Mouse (Mus musculus): ENCODE measurements around the gene Son. TPM values are rescaled to one million over a fixed set of nuclear protein-coding genes. Genes with fewer than 3 reads are reported as not detected.

Gene Son
- total and polyA plus RNA-seq, 3 experiments = 93.6 to 182 (median 157) TPM

GRCm38 (mm10) chr16:91689791-91690190 lies 42.5 kb downstream of the Son start:
- H3K9me3 ChIP-seq (replicated peaks; ENCODE audit: insufficient read depth, low read length) = no peaks in the 10 kb centered on the region
- DNase-seq (ENCODE audit: low read depth, low spot score) = peak; percentile 67
- peak overlapping the region in 1 of 2 experiments; percentile 35; a peak in 3 of 4 replicates for H3K4me3 ChIP-seq (ENCODE audit: control insufficient read depth in 1 of 2, insufficient read depth in 1 of 2, low read depth in 2 of 2, low read length in 2 of 2)
- H3K36me3 ChIP-seq (ENCODE audit: control insufficient read depth in 1 of 2, insufficient read depth in 2 of 2, low read length in 2 of 2) = peaks cover 8 to 21% of the 10 kb centered on the region in 2 experiments
- peak overlapping the region; percentile 99 for H3K9ac ChIP-seq (ENCODE audit: control insufficient read depth, low read depth, low read length, poor library complexity, severe bottlenecking)
- H3K27ac ChIP-seq (ENCODE audit: control insufficient read depth, low read depth, low read length) = peak overlapping the region; percentile 43
- H3K27me3 ChIP-seq (ENCODE audit: control insufficient read depth in 1 of 2, insufficient read depth in 2 of 2, low read length in 2 of 2) = no peaks in the 10 kb centered on the region
- H3K79me2 ChIP-seq (ENCODE audit: control insufficient read depth, insufficient read depth, low read length, poor library complexity) = peaks cover 20% of the 10 kb centered on the region
- TF ChIP-seq SIN3A (IDR thresholded peaks at IDR 0.05; ENCODE audit: low read length) (no peak), TCF12 (IDR thresholded peaks at IDR 0.05; ENCODE audit: low read depth, low read length) (peak; percentile 41; the same call in 1 of the 2 replicates), TAL1 (IDR thresholded peaks at IDR 0.05; ENCODE audit: low read length) (peak; percentile 80), MAFK (IDR thresholded peaks at IDR 0.05; ENCODE audit: borderline replicate concordance, low read depth, low read length) (no peak), ETS1 (IDR thresholded peaks at IDR 0.05; ENCODE audit: low read depth, low read length) (0 out of 2 replicates have a peak, but pooled peaks have one; percentile 21), ZMIZ1 (IDR thresholded peaks at IDR 0.05; ENCODE audit: low read depth, low read length) (no peak), EP300 (IDR thresholded peaks at IDR 0.05; ENCODE audit: low read depth in 1 of 2, low read length in 2 of 2) (peak in 1 of 2 experiments; percentile 49; a peak in 2 of 4 replicates), GATA1 (IDR thresholded peaks at IDR 0.05; ENCODE audit: low read depth, low read length) (peak; percentile 64)
- peaks cover 6 to 12% of the 10 kb centered on the region in 2 experiments; a peak in 3 of 4 replicates for H3K4me1 ChIP-seq (ENCODE audit: control insufficient read depth in 1 of 2, insufficient read depth in 2 of 2, low read length in 2 of 2)

DNA sequence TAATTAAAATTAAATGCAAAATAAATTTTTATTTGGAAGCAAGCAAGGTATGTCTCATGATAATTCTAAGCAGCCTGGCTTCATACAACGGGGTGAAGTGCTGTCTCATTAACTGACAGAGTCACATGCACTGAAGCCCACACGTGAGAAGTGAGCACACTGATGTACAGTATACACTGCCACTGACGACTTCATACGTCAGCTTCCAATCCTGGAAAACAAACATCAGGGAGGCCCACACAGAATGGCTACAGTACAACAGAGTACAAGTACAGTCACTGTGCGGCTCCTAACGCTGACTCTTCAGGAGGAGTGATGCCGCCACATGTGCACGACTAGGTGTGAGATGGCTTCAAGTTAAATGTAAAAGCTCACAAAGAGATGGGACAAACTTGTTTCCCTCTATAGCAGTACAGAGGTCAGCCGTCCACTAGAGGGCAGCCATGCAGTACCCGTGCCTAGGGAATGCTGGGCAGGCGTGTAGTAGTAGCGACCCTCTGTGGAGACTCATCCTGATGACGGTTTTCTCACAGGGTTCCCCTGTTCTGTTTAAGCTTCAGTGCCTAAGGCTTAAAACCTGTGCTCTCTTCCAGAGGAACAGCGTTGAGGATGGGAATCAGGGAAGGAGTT lies 47.3 kb downstream of the Son start:
- Histone ChIP-seq H3K4me1 (ENCODE audit: control insufficient read depth in 1 of 2, insufficient read depth in 2 of 2, low read length in 2 of 2) (peaks cover 3% of the 10 kb centered on the region in 2 experiments; a peak in 1 of 4 replicates), H3K27me3 (ENCODE audit: control insufficient read depth in 1 of 2, insufficient read depth in 2 of 2, low read length in 2 of 2) (no peaks in the 10 kb centered on the region), H3K9ac (ENCODE audit: control insufficient read depth, low read depth, low read length, poor library complexity, severe bottlenecking) (no peak overlapping the region), H3K9me3 (replicated peaks; ENCODE audit: insufficient read depth, low read length) (no peaks in the 10 kb centered on the region), H3K27ac (ENCODE audit: control insufficient read depth, low read depth, low read length) (no peak overlapping the region), H3K79me2 (ENCODE audit: control insufficient read depth, insufficient read depth, low read length, poor library complexity) (peaks cover 3% of the 10 kb centered on the region; the same call in 1 of the 2 replicates), H3K4me3 (ENCODE audit: control insufficient read depth in 1 of 2, insufficient read depth in 1 of 2, low read depth in 2 of 2, low read length in 2 of 2) (no peak overlapping the region), H3K36me3 (ENCODE audit: control insufficient read depth in 1 of 2, insufficient read depth in 2 of 2, low read length in 2 of 2) (peaks cover 8 to 15% of the 10 kb centered on the region in 2 experiments)
- TF ChIP-seq HCFC1 (IDR thresholded peaks at IDR 0.05; ENCODE audit: low read depth, low read length) = 0 out of 2 replicates have a peak, but pooled peaks have one; percentile 21
- TF ChIP-seq MYB (IDR thresholded peaks at IDR 0.05; ENCODE audit: low read depth, low read length) = no peak
- TF ChIP-seq MAZ (IDR thresholded peaks at IDR 0.05; ENCODE audit: low read depth, low read length) = no peak
- no peak for TF ChIP-seq GATA1 (IDR thresholded peaks at IDR 0.05; ENCODE audit: low read depth, low read length)
- peak; percentile 75 for TF ChIP-seq RAD21 (IDR thresholded peaks at IDR 0.05; ENCODE audit: low read depth, low read length)
- no peak for TF ChIP-seq MAX (IDR thresholded peaks at IDR 0.05; ENCODE audit: low read length)
- TF ChIP-seq SMC3 (IDR thresholded peaks at IDR 0.05; ENCODE audit: low read depth, low read length) = peak; percentile 75
- TF ChIP-seq BHLHE40 (IDR thresholded peaks at IDR 0.05; ENCODE audit: borderline replicate concordance, low read depth, low read length) = no peak
- TF ChIP-seq ZC3H11A (IDR thresholded peaks at IDR 0.05; ENCODE audit: low read depth, low read length) = peak; percentile 38; the same call in 1 of the 2 replicates
- TF ChIP-seq CTCF (IDR thresholded peaks at IDR 0.05 in 2 of 3, conservative IDR thresholded peaks at IDR 0.05 in 1 of 3; ENCODE audit: control insufficient read depth in 1 of 3, insufficient read depth in 1 of 3, low read depth in 2 of 3, low read length in 3 of 3, poor library complexity in 1 of 3, severe bottlenecking in 1 of 3) = peak; percentile 74 to 96 (median 86)
- DNase-seq (ENCODE audit: low read depth, low spot score) = peak; percentile 79

Data from MEL (cell line).